Mouse (Mus musculus) layer of hippocampus, postnatal 36 days (tissue): ENCODE data around the gene Asphd1. TPM values are rescaled to one million over a fixed set of nuclear protein-coding genes. Genes with fewer than 3 reads are reported as not detected.
A peak's percentile ranks its signal among the peaks of the same experiment; 100 is the strongest.

Experiments used
- DNase-seq, 2 experiments: peaks; one replicate each; pipeline ENCODE4 v3.0.0; 2022
- total RNA-seq, 2 experiments: library from RNA; stranded (reverse); gene quantifications; 2 replicates each; pipeline ENCODE4 v1.2.3; 2021

Asphd1 gene
- 10 to 100 TPM; 34.1 to 35.4 TPM for total RNA-seq

DNA sequence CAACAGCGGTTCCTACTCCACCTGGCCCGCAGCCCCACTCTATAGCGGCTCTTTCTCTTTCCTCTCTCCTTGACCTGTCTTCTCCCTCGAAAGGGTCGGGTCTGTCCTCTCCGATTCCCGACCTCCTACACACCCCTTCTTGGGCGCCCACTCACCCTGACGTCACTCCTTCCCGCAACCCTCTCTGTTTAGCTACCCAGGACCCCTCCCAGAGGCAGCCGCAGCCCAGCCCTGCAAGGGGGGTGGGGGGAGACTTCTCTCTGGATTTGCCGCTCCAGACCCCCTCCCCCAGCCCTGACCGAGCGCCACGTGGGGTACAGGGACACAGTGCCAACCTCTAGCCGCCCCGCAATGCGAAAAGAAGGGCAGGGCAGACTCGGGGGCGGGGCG, at the start of gene Asphd1:
Gene Asphd1, minus strand, starts transcription at position 180 of the 390 bp plus-strand sequence.
- DNase-seq, result peak; percentile 65 to 72

DNA sequence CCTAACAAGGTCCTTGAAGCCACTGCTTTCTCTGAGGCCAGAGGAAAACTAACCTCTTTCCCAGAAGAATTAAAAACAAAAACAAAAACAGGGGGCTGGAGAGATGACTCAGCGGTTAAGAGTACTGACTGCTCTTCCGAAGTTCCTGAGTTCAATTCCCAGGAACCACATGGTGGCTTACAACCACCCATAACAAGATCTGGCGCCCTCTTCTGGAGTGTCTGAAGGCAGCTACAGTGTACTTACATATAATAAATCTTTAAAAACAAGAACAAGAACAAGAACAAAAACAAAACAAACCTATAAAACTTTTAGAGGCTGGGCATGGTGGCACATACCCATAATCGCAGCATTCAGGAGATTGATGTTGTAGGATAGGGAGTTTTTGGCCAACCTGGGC, 47.1 kb upstream of the Asphd1 start:
- DNase-seq, result no peak

DNA sequence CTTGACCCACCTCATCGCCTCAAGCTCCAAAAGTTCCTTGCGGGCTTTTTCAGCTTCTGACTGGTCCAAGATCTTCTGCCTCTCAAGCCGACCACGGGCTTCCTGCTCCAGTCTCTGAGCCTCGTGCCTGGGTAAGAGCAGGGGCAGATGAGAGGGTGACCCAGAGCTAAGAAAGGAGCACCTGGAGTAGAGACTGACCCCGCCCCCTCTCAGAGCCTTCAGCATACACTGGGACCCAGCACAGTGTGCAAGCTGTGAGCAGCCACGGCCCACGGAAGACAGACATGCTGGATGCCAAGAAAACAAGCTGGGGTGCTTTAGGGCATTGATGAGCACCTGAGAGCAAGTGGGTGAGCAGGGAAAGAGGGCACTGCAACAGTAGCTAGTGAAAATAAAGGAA, 39.4 kb upstream of the Asphd1 start:
- DNase-seq, result no peak

DNA sequence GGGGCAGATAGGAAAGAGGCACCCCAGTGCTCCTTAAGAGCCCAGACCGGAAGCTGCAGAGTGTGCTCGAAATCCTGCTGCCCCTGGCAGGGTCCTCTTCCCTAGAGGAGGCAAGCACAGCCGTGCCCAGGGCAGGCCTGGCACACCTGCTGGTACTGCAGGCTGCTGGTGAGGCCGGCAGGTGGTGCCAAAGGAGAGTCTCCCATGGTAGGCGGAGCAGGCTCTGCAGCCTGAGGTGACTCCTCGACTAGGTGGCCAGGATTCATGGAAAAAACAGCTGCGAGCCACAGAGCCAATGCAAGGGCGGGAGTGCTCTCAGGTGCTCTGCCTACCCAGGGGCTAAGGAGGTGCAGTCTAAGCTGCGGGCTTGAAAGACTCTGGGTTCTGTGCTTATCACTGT, 36.9 kb upstream of the Asphd1 start:
- DNase-seq, result no peak

DNA sequence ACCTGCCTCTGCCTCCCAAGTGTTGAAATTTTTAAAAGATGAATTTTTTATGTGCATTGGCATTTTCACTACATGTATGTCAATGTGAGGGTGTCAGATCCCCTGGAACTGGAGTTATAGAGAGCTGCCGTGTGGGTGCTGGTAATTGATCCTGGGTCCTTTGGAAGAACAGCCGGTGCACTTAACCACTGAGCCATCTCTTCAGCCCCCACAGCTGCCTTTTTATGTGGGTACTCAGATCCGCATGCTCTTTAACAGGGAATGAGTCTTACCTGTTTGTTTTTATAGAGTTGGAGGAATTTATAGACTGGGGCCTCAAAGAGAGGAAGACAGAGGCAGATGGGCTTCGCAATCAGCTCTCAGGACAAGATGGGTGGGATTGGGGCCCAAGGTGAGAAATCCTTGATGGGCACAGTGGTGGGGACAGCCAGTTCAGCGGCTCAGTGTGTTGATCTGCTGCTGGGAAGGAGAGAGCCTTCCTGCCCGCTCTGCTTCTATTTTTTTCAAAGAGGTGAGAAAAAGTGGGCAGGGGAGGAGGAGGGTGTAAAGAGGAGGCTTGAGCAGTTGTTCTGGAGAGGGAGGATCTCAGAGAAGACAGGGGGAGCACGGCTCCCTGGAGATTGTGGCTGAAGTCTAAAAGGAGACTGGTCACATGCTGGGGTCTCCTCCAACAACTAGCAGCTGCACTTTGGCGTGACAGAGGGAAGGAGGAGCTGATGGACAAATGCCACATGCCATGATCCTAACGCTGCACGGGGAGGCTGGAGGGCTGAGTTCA, 35.5 kb upstream of the Asphd1 start:
- no peak for DNase-seq

DNA sequence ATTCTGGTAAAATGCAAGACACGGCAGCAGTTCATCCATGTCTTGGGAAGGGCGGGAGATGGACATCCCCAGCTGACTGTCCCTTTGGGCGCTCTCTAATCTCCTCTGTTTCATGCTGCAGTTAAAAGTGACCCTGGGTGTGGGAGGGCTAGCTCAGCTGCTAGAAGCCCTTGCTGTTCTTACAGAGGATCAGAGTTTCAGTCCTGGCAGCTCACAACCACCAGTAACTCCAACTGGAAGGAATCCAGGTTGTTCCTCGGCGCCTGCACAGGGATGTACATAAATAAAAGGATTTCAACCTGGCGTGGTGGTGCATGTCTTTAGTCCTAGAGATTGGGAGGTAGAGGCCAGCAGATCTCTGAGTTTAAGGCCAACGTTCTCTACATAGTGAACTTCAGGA, 33.7 kb upstream of the Asphd1 start:
- no peak for DNase-seq

DNA sequence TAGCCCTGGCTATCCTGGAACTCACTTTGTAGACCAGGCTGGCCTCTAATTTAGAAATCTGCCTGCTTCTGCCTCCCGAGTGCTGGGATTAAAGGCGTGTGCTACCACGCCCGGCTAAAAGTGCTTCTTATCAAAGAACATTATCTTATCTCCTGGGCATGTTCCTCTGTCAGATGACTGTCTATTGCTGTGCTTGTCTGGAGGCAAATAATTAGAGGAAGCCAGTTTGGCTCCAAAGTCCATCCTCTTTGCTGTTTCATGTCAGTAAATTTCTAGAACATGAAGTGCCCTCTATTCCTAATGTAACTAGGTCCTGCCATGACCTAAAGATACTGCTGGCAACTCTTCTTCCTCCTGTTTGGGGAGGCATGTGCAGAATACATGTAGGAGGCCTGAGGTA, 32.7 kb upstream of the Asphd1 start:
- DNase-seq, result no peak

DNA sequence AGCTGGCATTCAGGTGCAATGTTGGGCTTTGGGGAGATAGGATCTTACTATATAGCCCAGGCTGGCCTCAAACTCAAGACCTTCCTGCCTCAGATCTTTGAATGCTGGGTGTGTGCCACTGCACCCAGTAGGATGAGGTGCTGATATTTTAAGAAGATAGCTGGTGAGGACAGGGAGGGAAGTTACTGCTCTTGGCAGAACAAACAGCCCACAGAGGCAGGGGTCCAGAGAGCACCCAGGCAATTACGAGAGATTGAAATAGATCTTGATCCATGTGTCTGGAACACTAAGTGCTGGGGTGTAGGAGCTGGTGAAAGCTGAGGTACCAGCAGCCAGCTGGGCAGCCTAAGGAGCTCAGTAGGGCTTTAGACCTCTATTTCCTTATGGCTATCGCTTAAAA, 32.2 kb upstream of the Asphd1 start:
- no peak for DNase-seq

DNA sequence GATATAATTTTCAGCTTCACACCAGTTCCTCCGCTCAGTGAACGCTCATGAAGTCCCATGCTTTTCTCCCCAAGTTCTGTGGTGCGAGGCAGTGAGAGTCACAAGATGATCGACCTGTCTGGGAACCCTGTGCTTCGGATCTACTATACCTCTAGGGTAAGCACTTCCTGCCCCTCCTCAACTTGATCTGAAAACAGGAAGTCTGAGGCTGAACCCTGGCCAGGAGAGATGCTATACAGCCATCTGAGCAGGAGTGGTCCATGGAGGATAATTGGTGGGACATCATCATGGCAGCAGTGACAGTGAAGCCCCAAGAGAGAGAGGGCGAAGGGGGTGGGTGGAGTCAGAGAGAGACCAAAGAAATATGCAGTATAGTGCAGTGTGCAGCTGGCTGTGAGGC, 29.5 kb upstream of the Asphd1 start:
- no peak for DNase-seq

DNA sequence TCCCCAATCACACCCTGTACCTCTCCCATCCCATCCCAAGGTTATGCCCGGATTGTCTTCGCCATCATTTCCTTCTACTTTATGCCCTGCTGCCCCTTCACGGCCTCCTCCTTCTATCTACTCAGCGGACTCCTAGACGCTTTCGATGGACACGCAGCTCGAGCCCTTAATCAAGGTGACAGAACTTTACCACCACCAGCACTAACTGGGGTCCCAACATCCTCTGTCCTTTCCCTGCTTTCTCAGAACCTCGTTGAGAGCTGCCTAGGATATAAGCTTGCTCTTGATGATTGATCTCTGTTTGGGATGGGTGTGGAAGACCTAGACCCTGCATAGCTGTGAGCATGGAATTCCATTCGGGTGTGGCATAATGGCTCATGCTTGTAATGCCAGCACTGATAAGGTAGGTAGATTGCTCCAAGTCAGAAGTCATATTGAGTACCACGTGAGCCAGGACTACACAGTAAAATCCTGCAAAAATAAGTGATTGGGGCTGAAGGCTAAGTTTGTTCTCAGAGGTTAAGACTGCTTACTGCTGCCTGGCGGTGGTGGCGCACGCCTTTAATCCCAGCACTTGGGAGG, 27.6 kb upstream of the Asphd1 start:
- no peak for DNase-seq

DNA sequence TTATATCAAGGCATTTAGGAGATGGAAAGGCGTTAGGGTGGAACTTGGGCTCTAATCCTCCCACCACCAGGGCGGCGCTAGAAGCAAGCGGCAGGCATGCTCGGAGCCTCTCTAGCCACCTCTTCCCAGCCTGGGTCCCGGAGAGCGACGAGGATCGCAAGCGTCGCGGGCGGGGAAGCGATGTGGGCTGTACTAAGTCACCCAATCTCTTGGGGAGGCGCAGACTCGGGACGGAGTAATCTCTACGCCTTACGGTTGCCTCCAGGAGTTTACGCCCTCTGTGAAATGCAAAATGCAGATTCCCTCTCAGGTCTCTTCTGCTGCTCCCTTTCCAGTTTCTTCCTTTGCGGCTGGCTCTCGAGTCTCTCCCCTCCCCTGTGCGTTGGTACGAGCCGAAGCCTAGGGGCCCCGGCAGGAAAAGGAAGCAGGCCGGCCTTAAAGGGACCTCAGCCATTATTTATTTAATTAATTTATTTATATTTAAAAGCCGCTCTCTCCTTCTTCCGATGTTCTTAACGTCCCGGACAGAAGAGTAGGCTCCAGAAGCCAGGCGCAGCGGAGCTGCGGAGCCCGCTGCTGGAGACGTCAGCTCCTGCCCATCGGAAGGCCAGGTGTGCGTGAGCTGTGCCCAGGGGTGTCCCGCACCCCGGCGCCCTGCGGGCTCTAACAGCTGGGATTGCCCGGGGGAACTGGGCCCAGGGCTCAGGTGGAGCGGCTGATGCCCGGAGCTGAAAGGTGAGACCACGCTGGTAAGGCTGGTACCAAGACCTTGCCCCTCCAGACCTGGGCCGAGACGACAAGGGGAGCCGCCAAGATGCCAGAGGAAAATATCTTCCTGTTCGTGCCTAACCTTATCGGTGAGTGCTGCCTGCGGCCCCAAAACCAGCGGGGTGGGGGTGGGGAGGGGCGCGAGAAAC, 26.8 kb upstream of the Asphd1 start, which contains the start of gene Cdiptos:
Gene Cdiptos, minus strand, starts transcription at position 149 of the 917 bp plus-strand sequence.
- peak; percentile 94 to 95 for DNase-seq

DNA sequence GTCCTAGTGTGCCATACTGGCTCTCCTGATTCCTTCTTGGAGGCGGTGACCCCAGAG, 26.3 kb upstream of the Asphd1 start, which contains the start of gene Cdipt:
Gene Cdipt, plus strand, starts transcription at position 22 of the 57 bp plus-strand sequence.
- DNase-seq, result no peak

DNA sequence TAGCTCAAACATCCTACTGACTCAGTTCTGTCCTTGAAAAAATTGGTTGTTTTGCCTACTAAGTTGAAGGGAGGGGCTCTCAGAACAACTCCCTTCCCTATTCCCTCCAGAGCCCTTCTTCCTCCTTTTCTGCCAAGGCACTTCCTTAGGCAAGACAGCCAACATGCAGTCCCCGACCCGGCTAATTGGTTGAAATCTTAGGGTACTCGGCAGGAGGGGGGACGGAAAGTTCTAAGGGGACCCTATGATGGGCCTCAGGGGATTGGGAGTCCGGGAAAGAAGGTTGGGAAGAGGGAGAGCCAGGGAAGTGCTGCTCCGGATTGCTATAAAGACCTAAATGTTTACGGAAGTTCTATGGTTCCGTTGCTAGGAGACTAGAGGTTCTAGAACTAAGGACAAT, 26.1 kb upstream of the Asphd1 start:
- no peak for DNase-seq

DNA sequence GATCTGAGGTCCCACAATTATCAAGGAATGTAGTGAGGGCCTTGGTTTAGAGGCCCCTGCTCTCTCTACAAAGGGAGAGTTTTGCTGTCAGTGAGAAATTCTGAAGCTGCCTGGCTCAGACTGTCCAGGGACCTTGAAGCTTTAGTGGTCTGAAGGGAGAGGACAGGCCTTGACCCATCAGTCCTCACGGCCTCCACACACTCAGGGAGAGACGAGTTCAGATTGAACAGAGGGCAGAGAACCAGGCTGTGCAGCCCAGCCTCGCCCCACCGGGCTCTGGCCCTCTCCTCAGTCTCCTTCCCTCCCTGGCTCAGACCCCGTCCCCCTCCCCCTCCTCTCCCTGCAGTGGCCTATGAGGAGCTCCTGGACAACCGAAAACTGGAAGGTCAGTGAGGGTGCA, 18.0 kb upstream of the Asphd1 start:
- DNase-seq, result no peak

DNA sequence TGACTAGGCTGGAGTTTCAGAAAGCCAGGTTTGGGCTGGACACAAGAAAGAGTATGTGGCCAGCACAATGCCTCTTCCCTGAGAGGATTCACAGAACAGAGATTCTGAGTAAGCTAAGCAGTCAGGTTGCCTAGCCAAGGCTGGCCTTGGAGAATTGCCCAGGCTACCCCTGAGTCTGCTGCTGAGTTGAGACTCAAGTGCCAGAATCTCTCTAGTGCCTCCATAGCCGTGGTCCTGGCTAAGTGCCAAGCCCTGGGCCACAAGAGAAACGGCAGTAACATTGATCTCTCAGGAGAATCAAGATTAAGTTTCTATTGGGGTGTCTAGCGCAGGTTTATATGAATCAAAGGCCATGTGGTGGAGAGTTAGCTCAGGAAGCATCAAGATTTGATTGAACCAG, 16.2 kb upstream of the Asphd1 start:
- no peak for DNase-seq

DNA sequence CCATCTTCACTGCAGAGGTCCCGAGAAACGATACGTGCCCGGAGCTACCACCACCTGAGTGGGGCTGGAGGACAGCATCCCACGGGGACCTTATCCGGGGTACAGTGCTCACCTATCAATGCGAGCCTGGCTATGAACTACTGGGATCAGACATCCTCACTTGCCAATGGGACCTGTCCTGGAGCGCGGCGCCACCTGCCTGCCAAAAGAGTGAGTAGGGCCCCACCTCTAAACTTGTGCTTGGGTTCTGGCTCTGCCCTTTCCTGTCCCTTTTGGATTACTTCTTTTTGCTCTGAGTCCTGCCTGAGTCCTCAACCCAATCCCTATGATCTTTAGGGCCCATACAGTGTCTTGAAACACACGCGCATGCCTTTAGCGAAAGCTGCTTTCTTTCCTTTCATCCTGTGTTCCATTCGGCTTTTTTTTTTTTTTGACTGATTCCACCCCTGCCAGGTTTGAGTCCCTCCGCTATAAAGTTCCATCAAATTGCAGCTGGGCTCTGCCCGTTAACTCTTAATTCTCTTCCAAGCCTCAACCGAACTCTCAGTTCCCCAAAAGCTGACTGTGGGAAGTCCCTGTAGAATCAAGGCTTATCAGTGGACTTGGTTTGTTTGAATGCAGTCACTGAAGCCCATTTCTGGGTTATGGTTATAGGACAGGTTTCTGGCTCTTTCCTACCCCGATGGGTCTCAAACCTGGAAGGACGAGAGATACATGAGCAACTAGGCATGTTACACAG, 14.3 kb upstream of the Asphd1 start:
- DNase-seq, result no peak

DNA sequence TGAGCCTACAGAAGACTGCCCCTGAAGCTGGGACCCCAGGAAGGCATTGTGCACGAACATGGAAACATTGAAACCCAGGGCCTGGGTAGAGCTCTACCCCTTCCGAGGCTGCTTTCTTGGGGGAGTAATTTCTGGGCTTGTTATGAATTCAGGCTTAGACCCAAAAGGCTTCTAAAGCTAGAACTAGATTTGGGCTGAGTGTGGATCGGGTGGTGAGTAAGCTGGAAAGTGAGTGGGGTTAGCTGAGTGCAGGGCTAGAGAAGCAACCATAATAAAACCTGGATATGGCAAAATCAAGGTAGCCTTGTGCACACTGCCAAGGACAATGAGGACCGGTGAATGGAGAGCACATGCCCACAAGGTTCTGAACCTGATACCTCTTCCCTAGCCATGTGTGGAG, 12.6 kb upstream of the Asphd1 start:
- no peak for DNase-seq

DNA sequence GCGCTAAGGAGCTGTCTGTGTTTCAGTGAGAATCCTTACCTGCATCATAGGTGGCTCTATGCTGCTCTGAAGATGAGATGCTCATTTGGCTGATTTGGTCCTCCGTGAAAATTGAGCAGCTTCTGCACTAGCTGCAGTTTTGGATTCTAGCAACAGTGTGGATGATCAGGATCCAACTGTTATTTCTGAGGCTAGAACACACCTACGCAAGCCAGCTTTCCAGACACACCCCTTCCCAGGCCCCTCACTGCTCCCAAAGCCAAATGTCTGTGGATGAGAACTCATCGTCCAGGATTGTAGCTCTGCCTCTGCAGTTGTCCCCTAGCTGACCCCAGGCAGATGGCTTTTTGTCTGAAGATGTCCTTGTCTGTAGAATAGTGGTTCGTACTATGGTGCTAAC, 11.7 kb upstream of the Asphd1 start:
- peak; percentile 51 to 56 for DNase-seq

DNA sequence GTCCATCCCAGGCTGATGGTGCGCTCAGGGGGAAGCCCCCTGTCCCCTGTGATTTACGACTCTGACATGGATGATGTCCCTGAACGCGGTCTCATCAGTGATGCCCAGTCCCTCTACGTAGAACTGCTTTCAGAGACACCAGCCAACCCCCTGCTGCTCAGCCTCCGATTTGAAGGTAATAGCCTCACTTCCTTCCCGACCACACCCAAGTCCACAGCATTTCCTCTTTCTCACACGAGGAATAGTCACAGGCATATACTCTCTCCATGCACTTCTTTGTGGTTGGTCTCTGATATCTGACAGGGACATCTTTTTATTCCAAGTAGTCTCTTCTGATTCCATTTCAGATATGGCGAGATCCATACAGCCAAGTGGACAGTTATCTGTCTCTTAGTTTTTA, 10.4 kb upstream of the Asphd1 start:
- DNase-seq, result no peak

DNA sequence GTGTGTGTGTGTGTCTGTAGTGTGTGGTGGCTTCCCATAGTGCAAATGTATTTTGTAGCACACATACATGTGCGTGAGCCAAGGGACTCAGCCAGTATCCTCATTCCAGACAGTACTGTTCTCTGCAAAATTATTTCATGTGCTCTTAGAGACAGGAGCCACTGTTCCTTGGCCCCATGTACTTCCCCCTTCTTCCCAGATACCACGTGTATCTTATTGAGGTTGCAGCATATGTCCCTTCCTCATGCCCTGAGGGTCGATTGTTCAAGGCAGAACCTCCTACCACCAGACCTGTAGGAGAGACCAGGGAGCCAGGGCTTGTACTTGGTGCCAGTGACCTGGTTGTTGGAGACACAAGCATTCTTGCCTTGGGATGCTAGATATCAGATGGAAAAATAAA, 5.7 kb upstream of the Asphd1 start:
- no peak for DNase-seq

DNA sequence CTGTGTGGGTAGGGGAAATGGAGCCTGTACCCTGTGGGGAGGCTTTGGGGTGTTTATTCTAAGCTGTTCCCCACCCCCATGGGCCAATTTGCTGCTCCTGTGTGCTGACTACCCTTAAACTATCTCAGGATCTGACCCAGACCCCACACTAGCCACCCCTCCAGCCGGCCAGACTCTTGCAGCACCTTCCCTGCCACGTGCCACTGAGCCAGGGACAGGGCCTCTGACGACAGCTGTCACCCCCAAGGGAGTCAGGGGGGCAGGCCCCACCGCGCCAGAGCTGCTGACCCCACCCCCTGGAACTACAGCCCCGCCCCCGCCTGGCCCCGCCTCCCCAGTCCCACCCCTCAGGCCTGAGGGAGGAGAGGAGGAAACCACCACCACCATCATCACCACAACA, 3.3 kb upstream of the Asphd1 start:
- no peak for DNase-seq

DNA sequence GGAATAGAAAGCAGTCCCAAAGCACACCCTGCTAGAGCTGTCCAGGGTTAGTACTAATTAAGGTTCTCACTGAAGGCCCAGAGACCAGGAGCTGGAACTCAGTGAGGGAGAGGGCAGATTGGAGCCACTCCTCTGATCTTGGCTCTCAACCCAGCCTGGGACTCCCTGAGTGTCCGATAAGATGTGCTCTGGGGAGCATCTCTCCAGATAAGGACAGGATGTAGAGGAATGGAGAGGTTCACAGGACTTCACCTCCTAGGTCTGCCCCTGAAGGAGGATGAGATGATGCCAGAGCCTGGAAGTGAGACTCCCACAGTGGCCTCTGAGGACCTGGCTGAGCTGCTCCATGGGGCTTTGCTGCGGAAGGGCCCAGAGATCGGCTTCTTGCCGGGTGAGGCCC, 2.4 kb upstream of the Asphd1 start:
- no peak for DNase-seq
